Mouse (Mus musculus) cortical plate, adult 2 months (tissue): Measurements from ENCODE around the gene Dap.

Experiments
- CTCF ChIP-seq: fragments of 200-500 bp; IDR thresholded peaks from 2 replicates; pipeline ENCODE4 v1.5.1; 2011; ENCODE audit warnings: mild to moderate bottlenecking, control low read depth, low read length; ENCODE audit not compliant: insufficient read depth; ENCODE audit errors: extremely low read depth
- POLR2A ChIP-seq: fragments of 200-500 bp; IDR thresholded peaks from 2 replicates; pipeline ENCODE4 v1.6.1; 2011; ENCODE audit warnings: mild to moderate bottlenecking, low read length, control low read depth; ENCODE audit not compliant: insufficient read depth; ENCODE audit errors: extremely low read depth

- TF ChIP-seq CTCF (no peak), POLR2A (no peak)
Measured at GRCm38 (mm10) chr15:31248882-31249281, 24.8 kb downstream of the Dap start.
